Mouse (Mus musculus) liver, adult 2 months (tissue): Measurements from ENCODE around the gene Gm45062.

Experiments used
- CTCF ChIP-seq: fragments of 200-500 bp; IDR thresholded peaks from 2 replicates; pipeline ENCODE4 v1.5.1; 2011; ENCODE audit warnings: low read depth, low read length, control low read depth
- POLR2A ChIP-seq: fragments of 200-500 bp; IDR thresholded peaks from 2 replicates; pipeline ENCODE4 v1.6.1; 2011; ENCODE audit warnings: low read length, control low read depth; ENCODE audit not compliant: insufficient read depth; ENCODE audit errors: extremely low read depth

DNA sequence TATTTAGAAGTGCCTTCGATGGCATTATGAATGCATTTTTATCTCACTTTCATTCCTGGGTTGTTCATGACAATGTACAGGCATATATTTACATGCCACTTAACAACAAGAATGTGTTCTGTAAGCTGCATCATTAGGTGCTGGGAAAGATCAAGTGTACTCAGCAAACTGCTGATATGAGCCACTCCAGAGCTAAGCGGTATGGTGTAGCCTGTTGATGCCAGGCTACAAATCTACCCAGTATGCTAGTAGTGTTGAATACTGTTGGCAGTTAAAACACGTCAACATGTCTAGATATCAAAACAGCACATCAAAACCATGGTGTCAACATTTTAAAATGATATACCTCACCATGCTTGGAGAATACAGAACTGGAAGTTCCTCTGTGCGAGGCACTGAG lies 150.6 kb downstream of the Gm45062 start:
- TF ChIP-seq POLR2A (no peak), CTCF (no peak)
